Mouse (Mus musculus) B cell, adult 62 days (primary cell): ENCODE data around the gene Armc6. TPM values are rescaled to one million over a fixed set of nuclear protein-coding genes. Genes with fewer than 3 reads are reported as not detected.

ENCODE experiments used
- total RNA-seq: library from RNA; stranded (reverse); gene quantifications from 4 replicates; pipeline ENCODE4 v1.2.4, GENCODE M21; 2023

Armc6 gene
- total RNA-seq: 7.2 to 11.5 TPM (median 10.0 TPM) in 4 replicates

DNA sequence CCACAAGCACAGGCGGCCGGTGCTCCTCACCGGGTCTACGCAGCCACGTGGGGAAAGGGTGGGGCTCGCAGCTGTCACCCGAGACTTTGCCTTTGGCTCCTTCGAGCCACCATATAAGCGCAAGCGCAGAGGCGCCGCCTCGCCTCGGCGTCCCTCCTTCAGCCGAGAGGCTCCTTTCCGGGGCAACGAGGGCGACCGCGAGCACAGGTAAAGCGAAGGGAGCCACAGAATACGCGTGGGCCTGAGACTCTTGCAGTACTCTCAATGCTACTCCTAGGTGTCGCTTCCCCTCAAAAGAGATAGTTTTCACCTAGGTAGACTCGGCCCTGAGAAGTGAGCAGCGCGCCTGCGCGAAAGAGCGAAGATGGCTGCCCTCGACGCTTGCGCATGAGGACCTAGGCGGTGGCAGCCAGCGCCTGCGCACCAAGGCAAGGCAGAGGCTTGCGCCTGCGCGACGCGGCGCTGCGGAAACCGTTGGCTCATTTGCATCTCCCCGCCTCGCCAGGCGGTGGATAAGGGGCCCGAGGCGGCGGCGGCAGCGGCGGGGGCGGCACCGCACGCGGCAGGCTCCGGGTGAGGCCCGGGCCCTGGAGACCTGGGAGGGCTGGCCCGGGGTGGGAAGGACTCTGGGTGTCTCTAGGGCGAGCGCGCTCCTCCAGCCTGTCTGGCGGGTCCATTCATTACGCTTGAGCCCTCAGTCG, at the start of gene Armc6, which contains the start of gene Sugp2:
Armc6 (minus strand) TSS at position 387 of the 701 bp plus-strand sequence.
Sugp2 (plus strand) TSS at position 147 of the 701 bp plus-strand sequence.

DNA sequence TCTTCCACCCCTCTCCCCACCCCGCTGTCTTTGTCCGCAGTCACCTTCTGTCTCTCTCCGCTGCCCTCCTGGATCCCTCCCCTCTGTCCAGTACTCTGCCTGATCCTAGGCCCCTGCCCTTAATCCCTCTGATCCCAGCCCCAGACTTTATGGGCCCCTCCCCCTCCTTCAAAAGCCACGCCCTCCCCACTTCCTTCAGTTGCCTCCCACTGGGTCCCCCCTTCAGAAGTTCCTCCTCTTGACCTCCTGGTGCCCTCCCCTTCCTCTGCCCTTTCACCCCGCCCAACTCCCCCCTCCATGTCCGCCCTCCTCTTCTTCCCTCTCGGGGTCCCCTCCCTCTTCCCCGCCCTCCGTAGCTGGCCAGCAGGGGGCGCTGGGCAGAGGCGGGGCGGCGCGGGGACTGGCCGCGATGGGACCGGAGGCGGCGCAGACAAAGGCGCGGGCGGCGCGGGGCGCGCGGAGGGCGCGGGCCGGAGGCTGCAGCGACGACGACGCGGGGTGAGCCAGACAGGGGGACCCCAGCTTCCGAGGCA, 48.4 kb upstream of the Armc6 start, which contains the start of gene Homer3:
Homer3 (plus strand) TSS at position 225 of the 533 bp plus-strand sequence.

GRCm38 (mm10) chr8:70212112-70213055, 21.9 kb downstream of the Armc6 start, which contains the start of gene Slc25a42:
Slc25a42 (minus strand) TSS chr8:70212305.

DNA sequence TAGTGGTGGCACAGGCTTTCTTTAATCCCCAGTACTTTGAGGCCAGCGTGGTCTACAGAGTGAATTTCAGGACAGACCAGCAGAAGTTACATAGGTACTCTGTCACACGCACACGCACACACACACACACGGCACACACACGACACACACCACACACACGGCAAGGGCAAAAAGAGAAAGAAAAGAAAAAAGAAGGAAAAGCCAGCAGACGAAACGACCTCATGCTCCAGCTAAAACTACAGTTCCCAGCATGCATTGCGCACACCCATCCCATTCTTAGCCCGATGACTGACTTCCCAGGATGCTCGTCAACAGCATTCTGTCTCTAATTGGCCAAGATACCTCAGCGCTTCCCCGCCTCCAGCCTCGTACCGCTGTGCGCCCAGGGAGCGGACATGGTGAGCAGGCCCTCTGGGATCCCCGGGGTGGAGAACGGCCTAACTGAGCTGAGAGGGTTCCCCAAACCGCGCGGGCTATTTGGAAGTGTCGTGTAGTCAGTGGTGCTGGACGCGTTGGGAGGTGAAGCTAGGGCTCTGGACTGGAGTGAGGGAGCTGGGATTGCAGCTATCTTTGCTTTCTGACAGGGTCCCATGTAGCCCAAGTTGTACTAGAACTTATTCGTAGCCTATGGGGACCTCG, 62.1 kb downstream of the Armc6 start, which contains the start of gene Tmem161a:
Tmem161a (plus strand) TSS at position 314 of the 639 bp plus-strand sequence.

Other genes with a start within 250 kb of the Armc6 start
- gene Gatad2a, start 238.1 kb downstream of the Armc6 start, total RNA-seq: 91.2 to 119 TPM (median 106 TPM) in 4 replicates
- gene Mau2, start 191.7 kb downstream of the Armc6 start, total RNA-seq: 120 to 135 TPM (median 124 TPM) in 4 replicates
- gene Sugp1, start 191.7 kb downstream of the Armc6 start, total RNA-seq: 41.7 to 48.8 TPM (median 46.5 TPM) in 4 replicates
- 0.41 to 0.42 TPM in 2 of 4 replicates, not detected in the others for gene Tm6sf2, start 161.5 kb downstream of the Armc6 start, total RNA-seq
- not detected in 4 replicates for gene Hapln4, start 151.0 kb downstream of the Armc6 start, total RNA-seq
- gene Ncan, start 113.6 kb downstream of the Armc6 start, total RNA-seq: 0.12 to 0.24 TPM (median 0.12 TPM) in 4 replicates
- gene Nr2c2ap, start 103.1 kb downstream of the Armc6 start, total RNA-seq: 26.8 to 34.5 TPM (median 33.3 TPM) in 4 replicates
- gene Rfxank, start 95.3 kb downstream of the Armc6 start, total RNA-seq: 29.2 to 34.9 TPM (median 32.5 TPM) in 4 replicates
- gene Borcs8, start 95.0 kb downstream of the Armc6 start, total RNA-seq: 47.1 to 58.2 TPM (median 52.7 TPM) in 4 replicates
- gene Mef2b, start 94.8 kb downstream of the Armc6 start, total RNA-seq: 2.4 to 4.5 TPM (median 4.0 TPM) in 4 replicates
- gene Tmem161a, start 62.1 kb downstream of the Armc6 start, total RNA-seq: 43.7 to 57.9 TPM (median 47.4 TPM) in 4 replicates
- 3.6 to 6.2 TPM (median 4.5 TPM) in 4 replicates for gene Slc25a42, start 22.2 kb downstream of the Armc6 start, total RNA-seq
- gene Sugp2, start 240 bp downstream of the Armc6 start, total RNA-seq: 65.9 to 70.7 TPM (median 67.1 TPM) in 4 replicates
- gene Homer3, start 48.4 kb upstream of the Armc6 start, total RNA-seq: 6.2 to 9.0 TPM (median 6.9 TPM) in 4 replicates
- gene Ddx49, start 68.0 kb upstream of the Armc6 start, total RNA-seq: 67.5 to 86.5 TPM (median 76.3 TPM) in 4 replicates
- gene Cope, start 68.1 kb upstream of the Armc6 start, total RNA-seq: 94.5 to 110 TPM (median 108 TPM) in 4 replicates
- gene Cers1, start 81.3 kb upstream of the Armc6 start, total RNA-seq: not detected in 4 replicates
- not detected in 4 replicates for gene Gdf1, start 95.4 kb upstream of the Armc6 start, total RNA-seq
- 68.7 to 78.5 TPM (median 70.9 TPM) in 4 replicates for gene Upf1, start 118.8 kb upstream of the Armc6 start, total RNA-seq
- 0.48 TPM in 1 of 4 replicates, not detected in the others for gene Comp, start 139.1 kb upstream of the Armc6 start, total RNA-seq
- gene Crtc1, start 205.1 kb upstream of the Armc6 start, total RNA-seq: 16.1 to 28.0 TPM (median 24.1 TPM) in 4 replicates
- gene Klhl26, start 242.5 kb upstream of the Armc6 start, total RNA-seq: 8.4 to 10.1 TPM (median 8.6 TPM) in 4 replicates